Mouse (Mus musculus) ES-E14 (cell line): ENCODE data around the gene Crocc. TPM values are rescaled to one million over a fixed set of nuclear protein-coding genes. Genes with fewer than 3 reads are reported as not detected.

Experiments
- DNase-seq: peaks from one replicate; pipeline ENCODE4 v3.0.0-alpha.2; 2013; ENCODE audit warnings: low read depth, low spot score
- H3K27ac ChIP-seq: 2 replicates; pipeline ENCODE4 v1.5.1; 2012; ENCODE audit warnings: low read depth, mild to moderate bottlenecking, low read length, moderate library complexity, mixed read lengths; ENCODE audit not compliant: poor library complexity, insufficient read depth, severe bottlenecking
- H3K36me3 ChIP-seq: 2 replicates; pipeline ENCODE4 v1.6.1; 2012; ENCODE audit warnings: mild to moderate bottlenecking, low read length, moderate library complexity, mixed read lengths; ENCODE audit not compliant: control insufficient read depth, poor library complexity, insufficient read depth, severe bottlenecking
- H3K4me1 ChIP-seq, 2 experiments: fragments of 150-350 bp in 1 of 2; sonication (generic) in 1 of 2; 2 replicates each; pipeline ENCODE4 v1.6.1; 2012; ENCODE audit warnings: low read length in 2 of 2, mild to moderate bottlenecking in 1 of 2, mixed read lengths in 1 of 2; ENCODE audit not compliant: control insufficient read depth in 2 of 2, insufficient read depth in 2 of 2, poor library complexity in 1 of 2
- H3K4me3 ChIP-seq, 2 experiments: fragments of 150-350 bp in 1 of 2; sonication (generic) in 1 of 2; 2 replicates each; pipeline ENCODE4 v1.5.1; 2012; ENCODE audit warnings: low read length in 2 of 2, low read depth in 1 of 2, mild to moderate bottlenecking in 1 of 2, mixed read lengths in 1 of 2; ENCODE audit not compliant: insufficient read depth in 1 of 2, poor library complexity in 1 of 2, severe bottlenecking in 1 of 2
- H3K9ac ChIP-seq: 2 replicates; pipeline ENCODE4 v1.6.1; 2012; ENCODE audit warnings: low read depth, mild to moderate bottlenecking, low read length, mixed read lengths; ENCODE audit not compliant: poor library complexity, insufficient read depth, severe bottlenecking
- H3K9me3 ChIP-seq: fragments of 150-350 bp; sonication (generic); 2 replicates; pipeline ENCODE4 v1.6.1; 2012; ENCODE audit warnings: low read depth, mild to moderate bottlenecking, low read length; ENCODE audit not compliant: control insufficient read depth, insufficient read depth
- CHD2 ChIP-seq: IDR thresholded peaks from 2 replicates; pipeline ENCODE4 v1.6.1; 2014; ENCODE audit warnings: mild to moderate bottlenecking, low read depth, low read length, inconsistent platforms
- HCFC1 ChIP-seq: IDR thresholded peaks from 2 replicates; pipeline ENCODE4 v1.6.1; 2012; ENCODE audit warnings: low read length, inconsistent platforms, borderline replicate concordance; ENCODE audit not compliant: insufficient read depth
- MAFK ChIP-seq: IDR thresholded peaks from 2 replicates; pipeline ENCODE4 v1.6.1; 2014; ENCODE audit warnings: mild to moderate bottlenecking, low read depth, low read length, inconsistent platforms; ENCODE audit not compliant: insufficient read depth
- ZC3H11A ChIP-seq: IDR thresholded peaks from 2 replicates; pipeline ENCODE4 v1.6.1; 2012; ENCODE audit warnings: low read depth, mild to moderate bottlenecking, inconsistent platforms, low read length, borderline replicate concordance
- ZNF384 ChIP-seq: IDR thresholded peaks from 2 replicates; pipeline ENCODE4 v1.6.1; 2012; ENCODE audit warnings: low read depth, low read length, inconsistent platforms
- in situ Hi-C, 2 experiments: fragments of 600-800 bp; cut with MboI; formaldehyde crosslinking; loops; one replicate each; pipeline ENCODE4 v1.15.1; 2025; ENCODE audit warnings: low sequenced_read_pairs in 2 of 2, inconsistent platforms in 1 of 2; ENCODE audit not compliant: unreplicated experiment in 2 of 2
- total RNA-seq: library from RNA; depleted of rRNA; stranded (reverse); fragments of 300-350 nt; gene quantifications from 2 replicates; pipeline ENCODE4 v1.2.3, GENCODE M21; 2012

Crocc gene
- total RNA-seq, 1 experiment, result 15.2 TPM

DNA sequence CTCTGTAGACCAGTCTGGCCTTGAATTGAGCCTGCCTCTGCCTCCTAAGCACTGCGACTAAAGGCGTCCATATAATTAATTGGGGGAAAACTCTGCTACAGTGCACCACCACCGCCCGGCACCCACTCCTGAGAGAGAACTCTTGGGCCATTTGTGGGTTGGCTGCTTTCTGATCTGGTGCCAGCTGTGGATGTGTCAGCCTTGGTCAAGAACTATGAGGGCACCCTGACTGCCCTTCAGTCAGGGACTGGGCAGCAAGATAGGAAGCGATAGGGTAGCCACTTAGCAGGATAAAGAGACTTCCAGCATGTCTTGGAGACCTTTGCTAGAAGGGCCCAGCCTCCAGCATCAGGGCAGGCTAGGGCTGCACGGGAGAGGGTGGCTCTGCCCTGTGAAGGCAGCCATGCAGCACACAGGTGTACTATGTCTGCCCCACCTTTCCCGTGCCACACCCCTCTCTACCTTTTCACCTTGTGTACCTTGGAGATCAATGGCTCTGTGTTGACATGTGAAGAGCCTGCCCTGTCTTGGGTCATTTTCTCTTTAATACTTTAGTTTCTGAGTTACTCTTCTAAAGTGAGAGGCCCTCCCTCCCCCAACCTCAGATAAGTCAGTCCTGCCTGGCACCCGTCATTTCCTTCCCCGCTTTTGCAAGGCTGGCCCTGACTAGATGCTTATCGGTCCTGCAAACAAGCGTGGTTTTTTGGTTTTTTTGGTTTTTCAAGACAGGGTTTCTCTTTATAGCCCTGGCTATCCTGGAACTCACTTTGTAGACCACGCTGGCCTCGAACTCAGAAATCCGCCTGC, 82.3 kb downstream of the Crocc start:
- no peak for TF ChIP-seq MAFK
- TF ChIP-seq ZC3H11A, result no peak
- TF ChIP-seq ZNF384, result no peak
- no peak for TF ChIP-seq HCFC1
- TF ChIP-seq CHD2, result no peak
- Histone ChIP-seq H3K27ac (no peak overlapping the region), H3K9me3 (no peaks in the 10 kb centered on the region), H3K9ac (no peak overlapping the region), H3K36me3 (peaks cover 41% of the 10 kb centered on the region), H3K4me3 (no peak overlapping the region), H3K4me1 (peaks cover 0 to 8% of the 10 kb centered on the region in 2 experiments; a peak in 2 of 4 replicates)
- DNase-seq, result no peak
- in situ Hi-C loops, result no loop called here

GRCm38 (mm10) chr4:140977278-140977677, 83.1 kb downstream of the Crocc start:
- peaks cover 49% of the 10 kb centered on the region for H3K36me3 ChIP-seq
- H3K4me1 ChIP-seq, result peaks cover 0 to 8% of the 10 kb centered on the region in 2 experiments; a peak in 1 of 4 replicates
- no peak for DNase-seq
- in situ Hi-C loops, result no loop called here
- TF ChIP-seq CHD2, result no peak
- no peak for TF ChIP-seq MAFK
- TF ChIP-seq ZC3H11A, result no peak
- TF ChIP-seq HCFC1, result no peak
- TF ChIP-seq ZNF384, result no peak
- H3K4me3 ChIP-seq, result no peak overlapping the region
- no peak overlapping the region for H3K27ac ChIP-seq
- no peak overlapping the region for H3K9ac ChIP-seq
- no peaks in the 10 kb centered on the region for H3K9me3 ChIP-seq

DNA sequence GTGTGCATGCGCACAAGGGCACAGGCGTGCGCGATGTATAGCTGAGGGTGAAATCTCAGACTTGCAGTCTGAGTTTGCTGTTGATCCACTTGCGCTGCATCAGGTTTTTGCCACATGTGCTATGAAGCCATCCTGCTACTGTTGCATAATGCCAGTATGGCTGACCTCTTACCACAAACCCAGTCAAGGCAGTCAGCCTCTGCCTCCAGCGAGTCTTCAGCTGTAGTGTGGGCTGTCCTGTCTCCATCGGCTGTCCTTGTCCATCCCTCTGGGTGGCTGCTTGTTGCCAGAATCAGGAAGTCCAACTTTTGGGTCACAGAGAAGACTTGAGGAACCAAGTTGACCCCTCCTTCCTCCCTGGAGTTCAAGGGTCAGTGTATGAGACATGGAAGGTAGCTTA, 85.0 kb downstream of the Crocc start:
- no peak for DNase-seq
- Histone ChIP-seq H3K4me1 (peaks cover 0 to 12% of the 10 kb centered on the region in 2 experiments; a peak in 2 of 4 replicates), H3K9ac (no peak overlapping the region), H3K36me3 (peaks cover 61% of the 10 kb centered on the region), H3K27ac (no peak overlapping the region), H3K4me3 (no peak overlapping the region), H3K9me3 (no peaks in the 10 kb centered on the region)
- in situ Hi-C loops, result no loop called here
- TF ChIP-seq MAFK, result no peak
- TF ChIP-seq ZC3H11A, result no peak
- TF ChIP-seq CHD2, result no peak
- TF ChIP-seq HCFC1, result no peak
- no peak for TF ChIP-seq ZNF384

- DNase-seq, result no peak
- Histone ChIP-seq H3K4me1 (peaks cover 0 to 12% of the 10 kb centered on the region in 2 experiments; a peak in 2 of 4 replicates), H3K27ac (no peak overlapping the region), H3K9ac (no peak overlapping the region), H3K9me3 (no peaks in the 10 kb centered on the region), H3K36me3 (peaks cover 61% of the 10 kb centered on the region), H3K4me3 (no peak overlapping the region)
- TF ChIP-seq CHD2 (no peak), HCFC1 (no peak), MAFK (no peak), ZNF384 (no peak), ZC3H11A (no peak)
- in situ Hi-C loops, result no loop called here
Observed at GRCm38 (mm10) chr4:140974408-140974807, 85.9 kb downstream of the Crocc start.
